Mouse (Mus musculus) NIH3T3 (cell line): ENCODE results near the gene Cd320.
A peak's percentile ranks its signal among the peaks of the same experiment; 100 is the strongest.
"Not testable (repeated sequence)": the region's sequence is repeated elsewhere in the genome, so short reads cannot be mapped to it uniquely, and the experiment has no call there.

Experiments used
- DNase-seq: peaks from one replicate; pipeline ENCODE4 v3.0.0-alpha.2; 2012; ENCODE audit warnings: low read depth

Gene Cd320

GRCm38 (mm10) chr17:33842966-33843795 lies at the start of gene Cd320:
Gene Cd320 (plus strand): TSS chr17:33843091.
- DNase-seq, result peak; percentile 97

GRCm38 (mm10) chr17:33798306-33798705 lies 44.6 kb upstream of the Cd320 start:
- DNase-seq, result peak; percentile 75

- no peak for DNase-seq
Observed at GRCm38 (mm10) chr17:33799277-33799676, 43.6 kb upstream of the Cd320 start.

- DNase-seq, result peak; percentile 56
Observed at GRCm38 (mm10) chr17:33802221-33802620, 40.7 kb upstream of the Cd320 start.

- no peak for DNase-seq
Observed at GRCm38 (mm10) chr17:33804205-33804604, 38.7 kb upstream of the Cd320 start.

- DNase-seq, result no peak
Observed at GRCm38 (mm10) chr17:33804745-33805144, 38.1 kb upstream of the Cd320 start.

GRCm38 (mm10) chr17:33807181-33807888 lies 35.6 kb upstream of the Cd320 start:
- DNase-seq, result no peak

GRCm38 (mm10) chr17:33808192-33808591 lies 34.7 kb upstream of the Cd320 start:
- no peak for DNase-seq

GRCm38 (mm10) chr17:33810334-33811141 lies 32.4 kb upstream of the Cd320 start, which contains the start of gene Kank3:
Gene Kank3 (plus strand): TSS chr17:33810519.
- DNase-seq, result peak; percentile 96

GRCm38 (mm10) chr17:33811142-33811516 lies 31.8 kb upstream of the Cd320 start:
- DNase-seq, result no peak

GRCm38 (mm10) chr17:33812475-33812874 lies 30.4 kb upstream of the Cd320 start:
- DNase-seq, result peak; percentile 58

GRCm38 (mm10) chr17:33812990-33813389 lies 29.9 kb upstream of the Cd320 start:
- DNase-seq, result peak; percentile 50

GRCm38 (mm10) chr17:33815399-33815798 lies 27.5 kb upstream of the Cd320 start:
- DNase-seq, result peak; percentile 57

GRCm38 (mm10) chr17:33816612-33817011 lies 26.3 kb upstream of the Cd320 start:
- DNase-seq, result no peak

GRCm38 (mm10) chr17:33817184-33817968 lies 25.5 kb upstream of the Cd320 start:
- peak; percentile 99 for DNase-seq

GRCm38 (mm10) chr17:33817969-33818643 lies 24.8 kb upstream of the Cd320 start:
- DNase-seq, result no peak

GRCm38 (mm10) chr17:33822436-33822959 lies 20.4 kb upstream of the Cd320 start:
- peak; percentile 64 for DNase-seq

- DNase-seq, result not testable (repeated sequence)
Observed at GRCm38 (mm10) chr17:33823171-33823570, 19.7 kb upstream of the Cd320 start.

- DNase-seq, result peak; percentile 99
Observed at GRCm38 (mm10) chr17:33824084-33824996, 18.6 kb upstream of the Cd320 start, which contains the start of the genes Rps28 and Ndufa7. Gene Rps28 (minus strand): TSS chr17:33824562. Gene Ndufa7 (plus strand): TSS chr17:33824572.
